Mouse (Mus musculus) lung, embryonic 14.5 days (tissue): ENCODE results near the gene Tmem186. TPM values are rescaled to one million over a fixed set of nuclear protein-coding genes. Genes with fewer than 3 reads are reported as not detected.

Experiments used
- ATAC-seq: fragments of 200-750 bp; cut with Nextera tagmentation; 2 replicates; pipeline ENCODE4 v1.8.0; 2017; ENCODE audit warnings: mild to moderate bottlenecking, moderate TSS enrichment, moderate library complexity; ENCODE audit not compliant: insufficient read depth
- DNase-seq: peaks from one replicate; pipeline ENCODE4 v3.0.0-alpha.2; 2015
- H3K27ac ChIP-seq: fragments of 300-500 bp; sonication (generic); 2 replicates; pipeline ENCODE4 v1.5.1; 2014; ENCODE audit warnings: low read depth, mild to moderate bottlenecking, moderate library complexity
- H3K27me3 ChIP-seq: fragments of 300-500 bp; sonication (generic); 2 replicates; pipeline ENCODE4 v1.6.1; 2014; ENCODE audit warnings: low read length, control low read depth; ENCODE audit not compliant: insufficient read depth
- H3K36me3 ChIP-seq: fragments of 300-500 bp; sonication (generic); 2 replicates; pipeline ENCODE4 v1.6.1; 2014; ENCODE audit warnings: control low read depth; ENCODE audit not compliant: insufficient read depth
- H3K4me1 ChIP-seq: fragments of 300-500 bp; sonication (generic); 2 replicates; pipeline ENCODE4 v1.6.1; 2014; ENCODE audit warnings: antibody characterized with exemption, control low read depth; ENCODE audit not compliant: insufficient read depth
- H3K4me2 ChIP-seq: fragments of 300-500 bp; sonication (generic); 2 replicates; pipeline ENCODE4 v1.6.1; 2014; ENCODE audit warnings: mild to moderate bottlenecking
- H3K4me3 ChIP-seq: fragments of 300-500 bp; sonication (generic); 2 replicates; pipeline ENCODE4 v1.5.1; 2014; ENCODE audit warnings: low read depth, low read length
- H3K9ac ChIP-seq: fragments of 300-500 bp; sonication (generic); 2 replicates; pipeline ENCODE4 v1.6.1; 2014
- H3K9me3 ChIP-seq: fragments of 300-500 bp; sonication (generic); 2 replicates; pipeline ENCODE4 v1.6.1; 2016; ENCODE audit warnings: low read depth, low read length, control low read depth
- CTCF ChIP-seq: IDR thresholded peaks from 2 replicates; pipeline ENCODE4 v1.5.1; 2016; ENCODE audit warnings: antibody characterized with exemption, low read depth
- WGBS: fragments of 180-500 bp; shearing (Covaris S2); extraction: QIAGEN DNeasy Blood & Tissue Kit; methylation state at CpG from one replicate; pipeline ENCODE4 v1.1.7; 2014; 5-methylcytosine and 5-hydroxymethylcytosine counted together
- microRNA-seq: library from miRNA; unstranded; fragments of <30 nt; microRNA quantifications from one replicate; pipeline ENCODE4, GENCODE M21; 2016; ENCODE audit warnings: borderline number of aligned reads
- polyA plus RNA-seq: library from polyadenylated mRNA; unstranded; fragments of >200 nt; fragmentation: Nextera tagmentation; extraction: Ambion mirVana; gene quantifications from 2 replicates; pipeline ENCODE4 v1.2.1, GENCODE M21; 2014

The Tmem186 gene
- polyA plus RNA-seq, 1 experiment from 2014 or later, result 12.3 TPM

GRCm38 (mm10) chr16:8585056-8585455 is 52.5 kb downstream of the Tmem186 start:
- Histone ChIP-seq H3K27me3 (no peaks in the 10 kb centered on the region), H3K9me3 (no peaks in the 10 kb centered on the region), H3K9ac (no peak overlapping the region), H3K27ac (no peak overlapping the region), H3K36me3 (peaks cover 5% of the 10 kb centered on the region; the same call in 1 of the 2 replicates), H3K4me1 (no peaks in the 10 kb centered on the region), H3K4me2 (no peak overlapping the region), H3K4me3 (no peak overlapping the region)
- ATAC-seq, result no peak
- no peak for TF ChIP-seq CTCF
- 79% methylated on average over 5 of the region's 5 CpGs for WGBS
- DNase-seq, result no peak

GRCm38 (mm10) chr16:8584248-8584647 is 53.3 kb downstream of the Tmem186 start:
- Histone ChIP-seq H3K9ac (no peak overlapping the region), H3K9me3 (no peaks in the 10 kb centered on the region), H3K36me3 (peaks cover 2% of the 10 kb centered on the region; the same call in 1 of the 2 replicates), H3K27ac (no peak overlapping the region), H3K4me1 (no peaks in the 10 kb centered on the region), H3K4me2 (no peak overlapping the region), H3K4me3 (no peak overlapping the region), H3K27me3 (no peaks in the 10 kb centered on the region)
- no peak for TF ChIP-seq CTCF
- no peak for ATAC-seq
- 86% methylated on average over 1 of the region's 1 CpGs for WGBS
- DNase-seq, result no peak

Small RNAs within 50 kb of the gene (microRNA-seq; reads per million reads assigned to microRNA genes)
- not detected for gene Gm22137

Other genes starting within 250 kb of the Tmem186 start
- not detected in 2 replicates for gene Tmem114, start 212.6 kb downstream of the Tmem186 start, polyA plus RNA-seq
- 15.3 and 15.9 TPM in 2 replicates for gene Mettl22, start 166.9 kb downstream of the Tmem186 start, polyA plus RNA-seq
- gene Abat, start 124.3 kb downstream of the Tmem186 start, polyA plus RNA-seq, result 15.7 and 16.8 TPM in 2 replicates
- 51.7 and 52.0 TPM in 2 replicates for gene Pmm2, start within 50 bp of the Tmem186 start, polyA plus RNA-seq
- 27.6 and 27.7 TPM in 2 replicates for gene Carhsp1, start 34.4 kb upstream of the Tmem186 start, polyA plus RNA-seq
- gene Gm5767, start 43.1 kb upstream of the Tmem186 start, polyA plus RNA-seq, result not detected in 2 replicates
- gene Usp7, start 154.6 kb upstream of the Tmem186 start, polyA plus RNA-seq, result 43.5 and 49.8 TPM in 2 replicates
- gene 1810013L24Rik, start 192.4 kb upstream of the Tmem186 start, polyA plus RNA-seq, result 15.1 and 15.3 TPM in 2 replicates